ENCODE assay signal across 11 mouse cellular contexts in the genomic region with DNA sequence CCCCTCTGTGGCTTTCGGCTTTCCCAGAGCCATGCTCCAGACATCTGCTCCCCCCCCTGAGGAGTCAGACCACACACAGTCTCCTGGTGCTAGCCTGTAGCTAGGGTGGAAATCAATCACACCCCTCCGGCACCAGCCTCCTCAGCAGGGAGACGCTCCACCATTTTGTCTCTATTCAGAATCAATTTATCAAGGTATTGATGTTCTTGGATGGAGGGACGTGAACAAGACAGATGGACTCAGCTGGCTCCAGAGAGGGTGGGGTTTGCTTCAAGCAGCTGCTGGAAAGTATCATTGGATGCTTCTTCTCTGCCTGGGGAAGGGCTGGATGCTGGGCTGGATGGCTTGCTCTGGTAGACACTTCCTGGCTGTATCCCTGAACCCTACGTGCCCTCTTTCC.
DNase-seq lines count a peak whose midpoint lies in the region; ATAC-seq and TF ChIP-seq lines count a peak whose summit lies in the region.
"Had no signal": no experiment of that assay in that cellular context is flagged by ENCODE, and none has a peak within 500 bp of the region (broad histone marks: within the 10 kb centered on the region; RNA-seq: fewer than 3 reads in every experiment).

No protein-coding gene starts in this region.

- no peak overlapping the region for H3K4me2 ChIP-seq in intestine, embryonic 14.5 days (ENCODE audit: low read length)
- H3K4me2 ChIP-seq in intestine, postnatal 0 days (replicated peaks; ENCODE audit: low read depth): no peak overlapping the region
- no peak overlapping the region for H3K4me2 ChIP-seq in stomach, embryonic 14.5 days (replicated peaks; ENCODE audit: low read depth, low read length)
- no peak overlapping the region for H3K4me2 ChIP-seq in stomach, postnatal 0 days (replicated peaks; ENCODE audit: low read depth)
- H3K4me2 ChIP-seq in heart, embryonic 12.5 days: no peak overlapping the region

- H3K36me3 ChIP-seq in intestine, embryonic 14.5 days (ENCODE audit: control insufficient read depth, insufficient read depth, low read length): no peaks in the 10 kb centered on the region
- no peaks in the 10 kb centered on the region for H3K36me3 ChIP-seq in intestine, postnatal 0 days (ENCODE audit: control insufficient read depth, insufficient read depth)
- no peaks in the 10 kb centered on the region for H3K36me3 ChIP-seq in stomach, embryonic 14.5 days (ENCODE audit: control insufficient read depth, insufficient read depth, low read length)
- no peaks in the 10 kb centered on the region for H3K36me3 ChIP-seq in stomach, postnatal 0 days (ENCODE audit: control insufficient read depth, insufficient read depth, low read length)
- H3K36me3 ChIP-seq in limb, embryonic 10.5 days: no peaks in the 10 kb centered on the region
- H3K36me3 ChIP-seq in heart, embryonic 12.5 days: no peaks in the 10 kb centered on the region

- no peaks in the 10 kb centered on the region for H3K9me3 ChIP-seq in intestine, embryonic 14.5 days (ENCODE audit: control insufficient read depth, low read length)
- H3K9me3 ChIP-seq in intestine, postnatal 0 days (ENCODE audit: control insufficient read depth): no peaks in the 10 kb centered on the region
- H3K9me3 ChIP-seq in stomach, embryonic 14.5 days (ENCODE audit: control insufficient read depth, low read depth, low read length): no peaks in the 10 kb centered on the region
- no peaks in the 10 kb centered on the region for H3K9me3 ChIP-seq in stomach, postnatal 0 days (ENCODE audit: control insufficient read depth, low read length)
- no peaks in the 10 kb centered on the region for H3K9me3 ChIP-seq in limb, embryonic 10.5 days (replicated peaks)
- no peaks in the 10 kb centered on the region for H3K9me3 ChIP-seq in heart, embryonic 12.5 days (replicated peaks)

- H3K4me1 ChIP-seq in intestine, embryonic 14.5 days (replicated peaks; ENCODE audit: control insufficient read depth, insufficient read depth, low read length): peaks cover 13% of the 10 kb centered on the region
- no peaks in the 10 kb centered on the region for H3K4me1 ChIP-seq in intestine, postnatal 0 days (replicated peaks; ENCODE audit: control insufficient read depth, insufficient read depth, low read length)
- H3K4me1 ChIP-seq in stomach, embryonic 14.5 days (ENCODE audit: control insufficient read depth, insufficient read depth, low read length): peaks cover 13% of the 10 kb centered on the region; the same call in 1 of the 2 replicates
- no peaks in the 10 kb centered on the region for H3K4me1 ChIP-seq in stomach, postnatal 0 days (replicated peaks; ENCODE audit: control insufficient read depth, insufficient read depth)
- H3K4me1 ChIP-seq in limb, embryonic 10.5 days: peaks cover 38% of the 10 kb centered on the region
- no peaks in the 10 kb centered on the region for H3K4me1 ChIP-seq in heart, embryonic 12.5 days (replicated peaks)

- H3K27ac ChIP-seq in intestine, embryonic 14.5 days (ENCODE audit: low read depth): peak overlapping the region; percentile 34; the same call in 1 of the 2 replicates
- no peak overlapping the region for H3K27ac ChIP-seq in intestine, postnatal 0 days (ENCODE audit: low read depth, low read length)
- H3K27ac ChIP-seq in stomach, embryonic 14.5 days (ENCODE audit: low read length): 0 out of 2 replicates have a peak overlapping the region, but pooled peaks have one; percentile 39
- H3K27ac ChIP-seq in stomach, postnatal 0 days (replicated peaks): no peak overlapping the region
- no peak overlapping the region for H3K27ac ChIP-seq in limb, embryonic 10.5 days
- no peak overlapping the region for H3K27ac ChIP-seq in heart, embryonic 12.5 days (ENCODE audit: poor library complexity, severe bottlenecking)
- H3K27ac ChIP-seq: layer of hippocampus, adult 2 months had no signal

- H3K4me3 ChIP-seq in intestine, embryonic 14.5 days (ENCODE audit: low read depth, low read length): no peak overlapping the region
- no peak overlapping the region for H3K4me3 ChIP-seq in intestine, postnatal 0 days (ENCODE audit: low read depth, low read length)
- H3K4me3 ChIP-seq in stomach, embryonic 14.5 days (ENCODE audit: low read depth, low read length): no peak overlapping the region
- H3K4me3 ChIP-seq in stomach, postnatal 0 days (ENCODE audit: low read depth, low read length): no peak overlapping the region
- no peak overlapping the region for H3K4me3 ChIP-seq in limb, embryonic 10.5 days
- H3K4me3 ChIP-seq in heart, embryonic 12.5 days: no peak overlapping the region
- H3K4me3 ChIP-seq: layer of hippocampus, adult 2 months had no signal

- peak; percentile 54 for DNase-seq in intestine, embryonic 14.5 days (ENCODE audit: low spot score)
- no peak for DNase-seq in stomach, postnatal 0 days (ENCODE audit: low spot score)
- DNase-seq in limb, embryonic 10.5 days (ENCODE audit: low spot score): peak; percentile 35
- DNase-seq in adrenal gland, postnatal 4 days (ENCODE audit: low spot score in 2 of 2): no peak
- DNase-seq in frontal cortex, postnatal 10 days (ENCODE audit: low spot score in 2 of 2): no peak
- DNase-seq: cerebellum, postnatal 25 days; heart, adult 18-20 months had no signal

- no peaks in the 10 kb centered on the region for H3K27me3 ChIP-seq in intestine, embryonic 14.5 days (replicated peaks; ENCODE audit: control insufficient read depth, insufficient read depth, low read length)
- H3K27me3 ChIP-seq in intestine, postnatal 0 days (replicated peaks; ENCODE audit: control insufficient read depth, insufficient read depth, low read length): no peaks in the 10 kb centered on the region
- no peaks in the 10 kb centered on the region for H3K27me3 ChIP-seq in stomach, embryonic 14.5 days (ENCODE audit: control insufficient read depth, insufficient read depth, low read length)
- H3K27me3 ChIP-seq in stomach, postnatal 0 days (ENCODE audit: control insufficient read depth, insufficient read depth, low read length): no peaks in the 10 kb centered on the region
- H3K27me3 ChIP-seq in limb, embryonic 10.5 days (ENCODE audit: low read depth, poor library complexity, severe bottlenecking): no peaks in the 10 kb centered on the region
- no peaks in the 10 kb centered on the region for H3K27me3 ChIP-seq in heart, embryonic 12.5 days (replicated peaks)

- TF ChIP-seq CTCF in intestine, postnatal 0 days (IDR thresholded peaks at IDR 0.05; ENCODE audit: low read depth): no peak
- no peak for TF ChIP-seq CTCF in stomach, postnatal 0 days (IDR thresholded peaks at IDR 0.05; ENCODE audit: low read depth)

- no peak overlapping the region for H3K9ac ChIP-seq in intestine, embryonic 14.5 days (ENCODE audit: low read length)
- H3K9ac ChIP-seq in intestine, postnatal 0 days (ENCODE audit: low read depth, low read length): no peak overlapping the region
- H3K9ac ChIP-seq in stomach, embryonic 14.5 days (replicated peaks; ENCODE audit: low read depth, low read length): no peak overlapping the region
- H3K9ac ChIP-seq in stomach, postnatal 0 days (ENCODE audit: low read length): no peak overlapping the region
- H3K9ac ChIP-seq in heart, embryonic 12.5 days: no peak overlapping the region

- ATAC-seq in intestine, embryonic 14.5 days (replicated peaks; ENCODE audit: low FRiP score, low TSS enrichment, low read depth): 0 out of 2 replicates have a peak, but pooled peaks have one; percentile 19
- no peak for ATAC-seq in intestine, postnatal 0 days
- ATAC-seq in stomach, embryonic 14.5 days (ENCODE audit: insufficient number of reproducible peaks, insufficient read depth, low FRiP score, low read depth): no peak
- no peak for ATAC-seq in stomach, postnatal 0 days (ENCODE audit: low FRiP score, low TSS enrichment)
- ATAC-seq in heart, embryonic 12.5 days (ENCODE audit: insufficient number of reproducible peaks, low FRiP score): no peak

- TF ChIP-seq EP300 in stomach, postnatal 0 days (optimal IDR thresholded peaks at IDR 0.05): no peak

- WGBS in intestine, embryonic 14.5 days: 20% methylated on average over 5 of the region's 5 CpGs
- 33% methylated on average over 5 of the region's 5 CpGs for WGBS in intestine, postnatal 0 days
- WGBS in stomach, embryonic 14.5 days: 21% methylated on average over 5 of the region's 5 CpGs
- 38% methylated on average over 5 of the region's 5 CpGs for WGBS in stomach, postnatal 0 days
- 27% methylated on average over 5 of the region's 5 CpGs for WGBS in limb, embryonic 10.5 days
- 42% methylated on average over 5 of the region's 5 CpGs for WGBS in heart, embryonic 12.5 days

Comparison
In these comparisons a context has a peak if more than half of its experiments do, and no peak if none do; other contexts are left out.
1. H3K27ac ChIP-seq: peak in intestine, embryonic 14.5 days (single experiment) and stomach, embryonic 14.5 days (single experiment); none in intestine, postnatal 0 days (single experiment), stomach, postnatal 0 days (single experiment), limb, embryonic 10.5 days (single experiment) and heart, embryonic 12.5 days (single experiment).
2. DNase-seq: peak in intestine, embryonic 14.5 days (single experiment) and limb, embryonic 10.5 days (single experiment); none in stomach, postnatal 0 days (single experiment), adrenal gland, postnatal 4 days (0 of 2) and frontal cortex, postnatal 10 days (0 of 2).